Mouse (Mus musculus): ENCODE data around the gene Plxnd1.

Gene Plxnd1

DNA sequence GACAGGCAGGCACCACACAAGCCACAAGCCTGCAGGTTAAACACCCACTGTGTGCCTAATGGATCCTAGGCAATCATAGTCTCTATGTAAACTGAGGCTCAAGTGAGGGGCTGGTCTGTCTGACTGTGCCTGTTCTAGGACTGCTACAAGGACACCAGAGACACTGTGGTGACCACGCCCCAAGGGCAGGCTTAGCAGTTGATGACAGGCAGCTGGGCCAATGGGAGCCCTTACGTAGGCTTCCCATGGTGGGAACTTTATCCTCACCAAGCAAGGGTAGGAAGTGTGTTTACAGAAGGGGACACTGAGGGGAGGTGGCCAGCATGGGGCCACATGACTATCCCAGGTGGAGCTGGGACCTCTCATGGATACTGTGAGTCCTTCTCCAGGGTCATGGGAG lies 4.4 kb upstream of the Plxnd1 start:
- DNase-seq (ENCODE audit: low spot score) = no peak

DNA sequence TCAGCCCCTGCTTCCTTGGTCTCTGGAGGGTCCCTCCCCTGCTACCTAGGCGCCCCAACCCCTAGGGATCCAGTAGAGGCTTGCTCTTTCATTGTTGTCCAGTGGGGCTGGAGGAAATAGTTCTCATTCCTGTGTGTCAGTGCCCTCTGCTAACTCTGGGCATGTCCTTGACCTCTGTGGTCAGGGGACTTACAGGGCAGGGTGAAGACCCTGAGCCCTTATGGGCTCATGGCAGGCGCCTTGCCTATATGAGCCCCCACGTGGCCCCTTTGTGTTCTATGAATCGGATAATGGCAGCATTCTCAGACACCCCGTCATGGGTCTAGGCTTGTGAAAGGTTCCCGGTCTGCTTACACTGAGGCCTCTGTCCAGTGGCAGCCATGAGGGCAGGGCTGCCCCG lies 4.0 kb upstream of the Plxnd1 start:
- DNase-seq (ENCODE audit: low spot score) = no peak

GRCm38 (mm10) chr6:115997726-115998311 lies 3.0 kb upstream of the Plxnd1 start:
- DNase-seq (ENCODE audit: low spot score) = no peak

DNA sequence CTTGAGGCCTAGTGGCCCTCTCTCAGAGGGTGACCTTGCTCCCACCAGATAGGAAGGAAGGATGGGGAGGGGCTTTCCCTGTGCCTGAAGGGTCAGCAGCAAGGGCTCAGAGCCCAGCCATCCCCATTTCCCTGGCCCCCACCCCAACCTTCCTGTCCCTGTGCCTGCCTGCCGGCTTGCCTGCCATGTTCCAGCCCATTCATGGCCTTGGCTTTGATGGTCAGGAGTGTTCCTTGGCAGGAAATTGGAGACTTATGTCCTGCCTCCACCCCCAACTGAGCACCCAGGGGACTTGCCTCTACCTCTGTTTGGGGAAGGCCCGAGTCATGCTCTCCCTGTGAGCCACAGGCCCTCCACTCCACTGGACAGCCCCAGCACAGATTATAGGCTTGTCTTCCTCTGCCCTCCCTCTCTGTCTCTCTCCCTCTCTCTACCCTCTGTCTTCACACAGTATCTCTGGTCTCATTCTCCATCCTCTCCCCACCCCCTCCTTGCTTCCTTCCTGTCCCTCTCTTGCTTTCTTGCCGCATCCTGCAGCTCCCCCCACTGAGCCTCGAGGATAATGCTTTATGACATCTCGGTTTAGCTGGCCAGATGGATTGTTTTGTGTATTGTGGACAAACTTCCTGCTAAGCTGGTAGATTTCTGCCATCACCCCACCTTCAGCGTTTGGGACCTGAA lies 1.5 kb upstream of the Plxnd1 start:
- DNase-seq (ENCODE audit: low spot score) = no peak

- DNase-seq (ENCODE audit: low spot score) = no peak
Observed at GRCm38 (mm10) chr6:115995531-115995941, 731 bp upstream of the Plxnd1 start.

DNA sequence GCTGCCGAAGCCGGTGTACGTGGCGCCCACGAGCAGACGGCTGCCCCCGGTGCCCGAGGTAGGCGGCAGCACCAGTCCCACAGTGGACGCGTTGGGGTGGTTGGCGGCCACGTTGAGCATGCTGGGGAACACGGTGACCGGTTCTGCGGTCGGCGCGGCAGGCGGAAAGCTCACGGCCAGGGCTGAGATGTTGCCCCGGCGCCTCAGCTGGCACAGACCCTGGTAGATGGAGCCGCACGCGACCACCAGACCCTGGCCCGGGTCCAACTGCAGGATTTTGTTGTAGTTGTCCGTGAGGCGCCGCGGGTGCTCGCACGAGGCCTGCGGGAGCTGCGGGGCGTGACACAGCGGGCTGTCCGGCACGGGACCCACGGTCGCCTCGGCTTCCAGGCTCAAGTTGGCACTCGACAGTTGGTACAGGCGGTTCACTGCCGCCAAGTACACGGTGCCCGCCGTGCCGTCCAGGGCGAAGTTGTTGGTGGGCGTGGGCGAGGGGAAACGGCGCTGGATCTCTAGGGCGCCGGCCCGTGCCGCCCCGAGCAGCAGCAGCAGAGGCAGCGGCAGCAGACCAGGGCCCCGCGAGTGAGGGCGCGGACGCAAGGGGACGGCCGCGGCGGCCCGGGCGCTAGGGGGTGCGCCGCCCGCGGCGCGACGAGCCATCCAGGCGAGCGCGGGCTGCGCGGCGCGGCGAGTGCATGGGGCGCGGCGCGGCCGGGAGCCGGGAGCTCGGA lies 494 bp downstream of the Plxnd1 start:
- DNase-seq (ENCODE audit: low spot score) = no peak

DNA sequence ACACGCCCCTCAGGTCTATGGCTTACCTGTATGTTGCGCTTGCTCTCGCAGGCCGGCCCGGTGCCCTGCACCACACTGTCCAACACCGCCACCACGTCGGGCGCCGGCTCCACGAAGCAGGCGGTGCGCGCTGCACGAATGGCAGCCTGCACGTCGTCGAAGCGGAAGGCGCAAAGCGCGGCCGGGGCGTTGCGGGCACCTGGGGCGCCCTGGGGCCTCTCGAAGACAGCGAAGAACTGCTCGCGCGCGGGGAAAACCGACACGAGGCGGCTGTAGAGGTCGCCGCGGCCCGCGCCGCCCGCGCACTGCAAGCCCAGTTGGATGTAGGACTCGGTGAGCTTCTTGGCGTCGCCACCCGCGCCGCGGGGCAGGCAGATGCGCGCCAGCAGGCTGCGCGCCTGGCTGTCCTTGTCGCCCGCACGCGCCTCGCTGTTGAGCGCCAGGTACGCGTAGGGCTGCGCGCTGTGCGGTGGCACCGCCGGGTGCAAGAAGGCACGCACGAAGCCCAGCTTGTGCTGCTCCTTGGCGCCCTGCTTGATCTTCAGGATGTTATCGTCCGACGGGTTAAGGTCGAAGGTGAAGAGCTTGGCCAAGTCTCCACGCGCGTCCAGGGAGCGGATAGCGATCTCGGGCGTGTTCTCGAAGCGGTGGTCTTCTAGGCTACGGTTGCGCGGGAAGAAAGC lies 1.2 kb downstream of the Plxnd1 start:
- no peak for DNase-seq (ENCODE audit: low spot score)

DNA sequence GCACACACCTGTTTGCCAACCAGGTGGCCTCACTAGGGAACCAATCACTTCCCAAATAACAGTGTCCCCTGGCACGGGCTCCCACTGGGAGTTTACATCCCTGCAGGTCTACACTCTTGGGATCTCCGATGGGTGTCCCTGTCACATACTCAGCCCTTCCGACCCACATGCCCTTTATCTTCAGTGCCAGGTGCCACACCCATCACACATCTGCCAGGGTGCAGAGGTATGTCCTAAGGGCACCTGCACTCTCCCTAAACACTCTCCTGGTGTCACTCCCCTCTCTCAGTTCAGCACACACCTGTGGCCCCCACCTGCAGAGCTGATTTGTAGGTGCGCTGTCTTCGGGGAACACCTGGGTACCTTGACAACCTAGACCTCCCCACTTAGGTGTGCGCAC lies 1.8 kb downstream of the Plxnd1 start:
- no peak for DNase-seq (ENCODE audit: low spot score)

DNA sequence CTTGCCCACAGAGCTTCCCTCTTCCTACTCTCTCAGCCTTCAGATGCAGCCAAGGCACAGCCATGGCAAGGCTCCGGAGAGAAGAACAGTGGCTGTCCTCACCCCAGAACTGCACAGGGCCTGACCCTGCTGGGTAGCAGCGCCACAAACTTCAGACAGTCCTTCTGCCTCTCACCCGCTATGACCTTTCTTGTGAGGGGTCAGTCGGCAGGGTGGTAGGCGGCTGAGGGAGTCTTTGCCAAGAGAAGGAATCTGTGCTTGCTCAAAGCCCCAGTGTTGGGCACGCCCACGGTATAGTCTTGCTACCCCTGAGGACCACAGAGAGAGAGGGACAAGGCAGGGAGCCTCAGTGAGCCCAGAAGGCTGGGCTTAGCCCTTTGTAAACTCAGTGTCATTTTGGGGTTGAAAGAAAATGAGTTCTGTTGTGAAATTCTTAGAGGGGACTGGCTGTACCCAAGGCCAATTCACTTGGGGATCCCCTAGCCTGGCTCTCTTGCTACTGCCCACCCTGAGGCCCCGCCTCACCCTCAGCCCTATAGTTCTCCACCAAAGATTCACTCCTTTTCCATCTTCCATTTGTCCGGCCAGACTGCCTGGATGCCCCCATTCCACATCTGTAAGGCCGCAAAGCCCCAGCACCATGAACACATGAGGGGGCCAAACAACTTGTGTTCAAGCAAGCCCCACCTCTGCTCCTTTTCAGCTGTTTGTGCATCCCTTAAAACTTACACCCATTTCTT lies 2.8 kb downstream of the Plxnd1 start:
- DNase-seq (ENCODE audit: low spot score) = no peak

- DNase-seq (ENCODE audit: low spot score) = no peak
Observed at GRCm38 (mm10) chr6:115991108-115991880, 3.5 kb downstream of the Plxnd1 start.

- no peak for DNase-seq (ENCODE audit: low spot score)
Observed at GRCm38 (mm10) chr6:115990479-115990878, 4.3 kb downstream of the Plxnd1 start.

GRCm38 (mm10) chr6:115990056-115990455 lies 4.7 kb downstream of the Plxnd1 start:
- no peak for DNase-seq (ENCODE audit: low spot score)

- DNase-seq (ENCODE audit: low spot score) = no peak
Observed at GRCm38 (mm10) chr6:115989607-115990006, 5.2 kb downstream of the Plxnd1 start.

GRCm38 (mm10) chr6:115989032-115989431 lies 5.8 kb downstream of the Plxnd1 start:
- no peak for DNase-seq (ENCODE audit: low spot score)

DNA sequence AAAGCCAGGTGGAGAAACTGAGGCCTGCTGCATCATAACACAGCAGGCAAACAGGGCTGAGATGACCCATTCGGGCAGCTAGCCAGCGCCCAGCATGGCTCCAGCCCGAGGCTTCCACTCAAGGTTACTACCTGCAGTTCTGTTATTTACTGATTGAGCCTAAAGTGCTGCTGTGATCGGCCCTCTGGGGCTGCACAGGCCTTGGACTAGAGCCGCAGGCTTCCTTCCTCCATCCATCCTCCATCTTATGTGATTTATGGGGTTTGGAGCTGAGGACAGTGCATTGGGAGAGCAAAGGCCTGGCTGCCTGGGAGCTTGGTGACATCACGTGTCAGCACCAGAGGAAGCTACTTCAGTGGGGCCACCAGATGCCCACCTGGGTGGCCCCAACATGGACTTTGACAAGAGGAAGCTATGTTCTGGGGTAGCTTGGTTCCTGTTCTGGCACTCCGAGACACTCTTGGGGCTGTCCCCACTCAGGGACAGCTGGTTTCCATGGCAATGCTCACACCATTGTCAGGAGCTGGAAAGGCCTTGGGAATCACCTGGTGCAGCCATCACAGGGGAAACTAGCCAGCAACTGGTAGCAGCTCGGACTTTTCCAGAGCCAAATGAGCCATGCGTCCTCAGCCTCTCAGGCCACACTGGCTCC lies 7.6 kb downstream of the Plxnd1 start:
- DNase-seq (ENCODE audit: low spot score) = no peak

DNA sequence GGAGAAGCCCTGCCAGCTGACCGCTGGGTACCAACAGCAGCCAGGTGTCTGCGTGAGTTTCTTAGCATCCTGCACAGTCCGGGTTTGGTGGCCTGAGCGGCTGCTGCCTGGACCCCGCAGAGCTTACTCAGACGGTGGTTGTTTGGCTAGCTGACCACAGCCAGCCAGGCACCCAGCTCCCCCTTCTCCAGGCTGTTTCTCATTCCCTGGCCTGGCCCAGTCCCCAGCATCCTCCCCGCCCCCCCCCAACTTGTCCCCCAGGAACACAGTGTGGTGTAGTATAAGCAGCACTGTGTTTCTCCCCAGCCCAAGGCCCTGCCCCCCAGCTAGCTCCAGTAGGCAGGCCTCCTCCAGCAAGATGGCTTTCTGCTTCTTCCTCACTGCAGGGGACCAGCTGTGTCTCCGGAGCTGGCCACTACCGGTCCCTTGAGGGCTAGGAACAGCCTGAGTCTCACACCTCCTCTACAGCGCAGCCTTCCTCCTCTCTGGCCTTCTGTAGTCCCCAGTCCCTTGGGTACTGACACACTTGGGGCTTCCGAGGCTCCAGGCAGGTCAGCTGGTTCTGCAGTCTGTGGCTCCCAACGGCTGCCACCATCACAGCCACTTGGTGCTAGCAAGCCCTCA lies 8.2 kb downstream of the Plxnd1 start:
- DNase-seq (ENCODE audit: low spot score) = no peak

GRCm38 (mm10) chr6:115985622-115986021 lies 9.2 kb downstream of the Plxnd1 start:
- DNase-seq (ENCODE audit: low spot score) = no peak

DNA sequence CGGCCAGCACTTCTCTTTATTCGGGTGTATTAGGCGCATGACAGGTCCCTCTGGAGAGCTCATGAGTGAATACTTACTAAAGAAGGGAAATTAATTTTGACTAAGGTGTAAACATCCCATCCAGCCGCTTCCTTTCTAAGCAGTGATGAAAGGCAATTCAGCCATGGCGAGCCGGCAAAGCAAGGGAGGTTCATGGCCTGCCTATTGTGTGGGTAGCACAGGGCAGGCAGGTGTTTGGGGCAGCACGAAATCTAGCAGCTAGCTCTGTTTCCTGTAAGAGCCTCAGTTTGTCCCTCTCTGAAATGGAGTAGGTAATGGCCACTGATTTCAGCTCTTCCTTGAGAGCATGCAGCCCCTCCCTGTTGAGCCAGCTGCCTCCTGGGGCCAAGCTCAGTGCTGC lies 10.2 kb downstream of the Plxnd1 start:
- no peak for DNase-seq (ENCODE audit: low spot score)

DNA sequence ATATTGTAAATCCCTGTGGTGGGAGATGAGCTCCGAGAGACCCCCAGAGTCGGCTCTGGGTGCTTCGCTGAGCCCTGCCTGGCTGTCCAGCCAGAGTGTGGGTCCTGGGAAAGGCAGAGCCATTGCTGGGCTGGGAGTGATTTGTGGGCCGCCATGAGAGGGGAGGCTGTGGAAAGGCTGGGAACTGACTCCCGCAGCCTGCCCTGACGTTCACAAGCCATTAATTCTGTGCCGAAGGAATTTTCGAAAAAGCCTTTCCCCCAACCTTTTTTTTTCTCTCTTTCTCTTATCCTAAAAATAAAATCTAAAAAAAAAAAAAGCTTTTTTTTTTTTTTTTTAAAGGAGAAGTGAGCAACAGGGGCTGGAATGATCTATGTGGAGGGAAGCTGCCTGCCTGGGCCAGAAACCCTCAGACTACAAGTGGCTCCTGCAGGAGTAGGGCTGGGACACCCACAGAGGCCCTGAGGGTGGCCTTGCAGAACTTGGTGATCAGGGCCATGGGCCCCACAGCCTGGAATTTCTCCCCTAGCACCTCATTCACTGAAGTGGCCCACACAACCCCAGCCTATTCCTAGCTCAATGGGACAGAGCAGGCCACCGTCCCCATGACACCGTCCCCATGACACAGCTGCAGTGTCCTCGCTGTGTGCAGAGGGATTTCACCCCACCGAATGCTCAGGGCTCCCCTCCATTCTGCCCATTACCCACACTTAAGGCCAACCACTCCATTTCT lies 11.3 kb downstream of the Plxnd1 start:
- no peak for DNase-seq (ENCODE audit: low spot score)

DNA sequence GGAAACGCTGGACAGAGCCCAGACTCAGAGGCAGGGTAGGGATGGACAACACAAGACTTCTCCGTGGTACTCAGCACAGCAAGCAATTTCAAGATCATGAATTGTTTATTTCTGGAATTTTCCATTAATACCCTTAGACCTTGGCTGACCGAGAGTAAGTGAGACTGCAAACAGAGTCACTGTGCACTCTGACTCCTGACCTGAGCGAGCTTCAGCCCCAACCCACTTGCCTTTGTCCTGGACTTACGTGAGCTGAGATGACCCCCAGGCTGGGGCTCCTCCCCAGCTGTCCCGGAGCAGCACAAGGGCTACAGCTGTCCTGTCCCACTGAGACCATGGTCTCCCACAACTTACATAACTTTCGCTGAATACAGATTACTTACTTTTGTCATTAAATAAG lies 11.9 kb downstream of the Plxnd1 start:
- DNase-seq (ENCODE audit: low spot score) = no peak

All from urinary bladder, postnatal 10 days (tissue).